Mouse (Mus musculus) forebrain, embryonic 16.5 days (tissue): Measurements from ENCODE around the gene Fzd10. TPM values are rescaled to one million over a fixed set of nuclear protein-coding genes. Genes with fewer than 3 reads are reported as not detected.

Source experiments
- polyA plus RNA-seq: library from polyadenylated mRNA; unstranded; fragments of >200 nt; fragmentation: Nextera tagmentation; extraction: Ambion mirVana; gene quantifications from 2 replicates; pipeline ENCODE4 v1.2.1, GENCODE M21; 2015

The Fzd10 gene
- polyA plus RNA-seq, 1 experiment from 2014 or later: 0.38 TPM

Other genes starting within 250 kb of the Fzd10 start
- gene Tmem132d, start 167.8 kb upstream of the Fzd10 start, polyA plus RNA-seq: 1.0 and 1.7 TPM in 2 replicates
- gene Piwil1, start 101.7 kb downstream of the Fzd10 start, polyA plus RNA-seq: 0.30 and 0.35 TPM in 2 replicates